Mouse (Mus musculus): ENCODE results near the gene Hist1h3a.

DNA sequence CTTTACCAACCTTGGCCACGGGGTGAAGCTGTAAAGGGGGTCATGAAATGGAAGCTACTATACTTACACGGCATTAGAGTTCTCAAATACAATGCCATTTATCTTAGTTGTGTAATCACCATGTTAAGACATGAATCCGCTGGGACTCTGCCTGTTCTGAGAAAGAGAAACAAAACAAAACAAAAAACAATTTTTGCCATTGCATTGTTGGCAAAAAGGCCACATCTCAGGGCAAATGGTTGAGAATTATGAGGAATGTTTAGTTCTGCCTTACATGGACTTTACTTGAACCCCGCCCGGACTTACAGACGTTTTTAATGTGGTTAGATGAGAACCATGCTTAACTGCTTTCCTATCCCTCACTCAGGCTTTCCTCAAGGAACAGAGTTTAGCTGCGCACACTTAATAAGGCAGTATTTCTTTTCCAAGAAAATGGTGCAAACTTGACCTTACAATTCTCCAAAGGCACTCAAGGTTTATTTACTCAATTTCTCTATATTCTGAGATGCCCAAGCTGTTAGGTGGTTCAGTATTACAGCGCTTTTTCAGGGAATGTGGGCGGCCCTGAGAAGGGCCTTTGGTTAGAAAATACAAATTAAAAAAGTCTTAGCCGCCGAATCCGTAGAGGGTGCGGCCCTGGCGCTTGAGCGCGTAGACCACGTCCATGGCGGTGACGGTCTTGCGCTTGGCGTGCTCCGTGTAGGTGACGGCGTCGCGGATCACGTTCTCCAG, 1.8 kb downstream of the Hist1h3a start:
- TF ChIP-seq CTCF (IDR thresholded peaks at IDR 0.05; ENCODE audit: borderline replicate concordance, insufficient read depth, low read depth, low read length) (no peak), POLR2A (IDR thresholded peaks at IDR 0.05; ENCODE audit: borderline replicate concordance, insufficient read depth, low read length) (no peak)
